Mouse (Mus musculus) C2C12 (cell line): ENCODE data around the gene Ptpn12.

Experiments
- CEBPB ChIP-seq: IDR thresholded peaks from one replicate; pipeline ENCODE4 v1.6.1; 2011; ENCODE audit warnings: low read depth, mild to moderate bottlenecking, control low read depth, moderate library complexity
- CTCF ChIP-seq: IDR thresholded peaks from one replicate; pipeline ENCODE4 v1.5.1; 2011; ENCODE audit not compliant: control insufficient read depth, insufficient read depth, insufficient read length
- MYOD1 ChIP-seq: IDR thresholded peaks from one replicate; pipeline ENCODE4 v1.6.1; 2011; ENCODE audit warnings: low read depth; ENCODE audit not compliant: control insufficient read depth, insufficient read length
- MYOG ChIP-seq: IDR thresholded peaks from one replicate; pipeline ENCODE4 v1.6.1; 2011; ENCODE audit not compliant: control insufficient read depth, insufficient read length; ENCODE audit errors: extremely low read depth
- USF1 ChIP-seq: IDR thresholded peaks from one replicate; pipeline ENCODE4 v1.6.1; 2011; ENCODE audit warnings: low read depth, mild to moderate bottlenecking, control low read depth, moderate library complexity

GRCm38 (mm10) chr5:21091179-21091578 lies 35.5 kb upstream of the Ptpn12 start:
- TF ChIP-seq CTCF (no peak), USF1 (no peak), CEBPB (no peak), MYOG (no peak), MYOD1 (no peak)
